Mouse (Mus musculus) liver, embryonic 14.5 days (tissue): ENCODE data around the gene Dnajb7. TPM values are rescaled to one million over a fixed set of nuclear protein-coding genes. Genes with fewer than 3 reads are reported as not detected.
A peak's percentile ranks its signal among the peaks of the same experiment; 100 is the strongest.

Experiments
- ATAC-seq: fragments of 200-750 bp; cut with Nextera tagmentation; 2 replicates; pipeline ENCODE4 v1.8.0; 2017; ENCODE audit warnings: moderate number of reproducible peaks, mild to moderate bottlenecking, moderate library complexity; ENCODE audit not compliant: insufficient read depth
- DNase-seq, 3 experiments: peaks; one replicate each; pipeline ENCODE4 v3.0.0-alpha.2; 2012 to 2013; ENCODE audit warnings: low read depth in 3 of 3, low spot score in 3 of 3
- H3K27ac ChIP-seq: fragments of 300-500 bp; sonication (generic); 2 replicates; pipeline ENCODE4 v1.5.1; 2014; ENCODE audit warnings: moderate library complexity, mild to moderate bottlenecking, control low read depth, inconsistent platforms
- H3K27me3 ChIP-seq: fragments of 300-500 bp; sonication (generic); 2 replicates; pipeline ENCODE4 v1.6.1; 2014; ENCODE audit warnings: mild to moderate bottlenecking, low read length, moderate library complexity; ENCODE audit not compliant: control insufficient read depth, insufficient read depth
- H3K36me3 ChIP-seq: fragments of 300-500 bp; sonication (generic); replicated peaks from 2 replicates; pipeline ENCODE4 v1.6.1; 2014; ENCODE audit warnings: low read depth; ENCODE audit not compliant: control insufficient read depth, insufficient read depth
- H3K4me1 ChIP-seq, 2 experiments: fragments of 200-500 bp in 1 of 2; fragments of 300-500 bp in 1 of 2; sonication (generic) in 1 of 2; replicated peaks; 2 replicates each; pipeline ENCODE4 v1.6.1; 2012 to 2014; ENCODE audit warnings: antibody characterized with exemption in 1 of 2, inconsistent platforms in 1 of 2, low read length in 1 of 2; ENCODE audit not compliant: control insufficient read depth in 2 of 2, insufficient read depth in 2 of 2
- H3K4me2 ChIP-seq: fragments of 300-500 bp; sonication (generic); 2 replicates; pipeline ENCODE4 v1.6.1; 2014; ENCODE audit warnings: low read depth, mild to moderate bottlenecking, control low read depth, moderate library complexity
- H3K4me3 ChIP-seq, 2 experiments: fragments of 200-500 bp in 1 of 2; fragments of 300-500 bp in 1 of 2; sonication (generic) in 1 of 2; 2 replicates each; pipeline ENCODE4 v1.5.1; 2012 to 2014; ENCODE audit warnings: low read depth in 2 of 2, low read length in 2 of 2, mild to moderate bottlenecking in 2 of 2, control low read depth in 1 of 2, inconsistent platforms in 1 of 2, moderate library complexity in 1 of 2; ENCODE audit not compliant: insufficient read depth in 1 of 2
- H3K9ac ChIP-seq: fragments of 300-500 bp; sonication (generic); replicated peaks from 2 replicates; pipeline ENCODE4 v1.6.1; 2014; ENCODE audit warnings: mild to moderate bottlenecking, control low read depth, moderate library complexity
- H3K9me3 ChIP-seq: fragments of 300-500 bp; sonication (generic); 2 replicates; pipeline ENCODE4 v1.6.1; 2016; ENCODE audit warnings: low read length, mixed read lengths; ENCODE audit not compliant: control insufficient read depth
- CTCF ChIP-seq: IDR thresholded peaks from 2 replicates; pipeline ENCODE4 v1.5.1; 2016; ENCODE audit warnings: antibody characterized with exemption, low read depth, control low read depth
- EP300 ChIP-seq: IDR thresholded peaks from 2 replicates; pipeline ENCODE4 v1.6.1; 2016; ENCODE audit warnings: antibody characterized with exemption, low read depth
- WGBS: fragments of 180-500 bp; shearing (Covaris S2); extraction: QIAGEN DNeasy Blood & Tissue Kit; methylation state at CpG from one replicate; pipeline ENCODE4 v1.1.7; 2014; ENCODE audit not compliant: insufficient replicate concordance; 5-methylcytosine and 5-hydroxymethylcytosine counted together
- polyA plus RNA-seq, 2 experiments: library from polyadenylated mRNA; depleted of rRNA in 1 of 2; stranded (reverse) in 1 of 2; unstranded in 1 of 2; fragments of >200 nt; fragmentation: Nextera tagmentation in 1 of 2; extraction: Ambion mirVana in 1 of 2; gene quantifications; 2 replicates each; pipeline versions ENCODE4 v1.2.1 to v1.2.3; 2012 to 2014

The Dnajb7 gene
- polyA plus RNA-seq, 2 experiments, result 0.18 TPM; not detected in 1

DNA sequence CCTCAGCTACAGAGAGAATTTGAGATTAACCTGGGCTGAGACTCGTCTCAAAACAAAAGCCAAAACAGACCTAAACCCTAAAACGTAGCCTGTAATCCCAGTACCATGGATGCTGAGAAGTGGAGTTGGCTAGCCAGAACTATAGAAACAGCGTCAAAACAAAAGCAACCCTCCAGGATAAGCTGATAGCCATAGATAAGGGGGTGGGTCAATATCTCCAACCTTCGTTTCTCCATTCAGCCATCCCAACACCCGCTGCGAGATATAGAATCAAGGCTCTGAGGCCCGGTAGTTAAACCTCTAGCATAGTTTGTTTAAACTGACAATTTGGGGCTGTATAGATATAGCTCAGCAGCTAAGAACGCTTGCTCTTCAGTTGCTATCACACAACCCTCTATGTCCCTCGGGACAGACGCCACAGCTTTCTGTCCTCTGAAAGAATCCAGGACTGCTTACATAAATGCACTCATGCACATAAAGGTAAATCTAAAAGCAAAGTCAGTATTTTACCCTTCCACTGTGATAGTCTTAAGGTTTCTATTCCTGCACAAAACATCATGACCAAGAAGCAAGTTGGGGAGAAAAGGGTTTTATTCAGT lies 46.6 kb downstream of the Dnajb7 start:
- peak overlapping the region; percentile 61 for H3K9ac ChIP-seq
- 5% methylated on average over 10 of the region's 10 CpGs for WGBS
- H3K4me1 ChIP-seq, result peaks cover 22 to 32% of the 10 kb centered on the region in 2 experiments
- H3K27ac ChIP-seq, result peak overlapping the region; percentile 82
- no peaks in the 10 kb centered on the region for H3K9me3 ChIP-seq
- peaks cover 10% of the 10 kb centered on the region for H3K36me3 ChIP-seq
- ATAC-seq (peak; percentile 18; the same call in 1 of the 2 replicates), DNase-seq (peak in 2 of 3 experiments; percentile 27 to 48)
- H3K27me3 ChIP-seq, result no peaks in the 10 kb centered on the region
- TF ChIP-seq EP300 (no peak), CTCF (no peak)
- H3K4me2 ChIP-seq, result peak overlapping the region; percentile 86
- H3K4me3 ChIP-seq, result peak overlapping the region; percentile 41 to 86; a peak in 3 of 4 replicates

DNA sequence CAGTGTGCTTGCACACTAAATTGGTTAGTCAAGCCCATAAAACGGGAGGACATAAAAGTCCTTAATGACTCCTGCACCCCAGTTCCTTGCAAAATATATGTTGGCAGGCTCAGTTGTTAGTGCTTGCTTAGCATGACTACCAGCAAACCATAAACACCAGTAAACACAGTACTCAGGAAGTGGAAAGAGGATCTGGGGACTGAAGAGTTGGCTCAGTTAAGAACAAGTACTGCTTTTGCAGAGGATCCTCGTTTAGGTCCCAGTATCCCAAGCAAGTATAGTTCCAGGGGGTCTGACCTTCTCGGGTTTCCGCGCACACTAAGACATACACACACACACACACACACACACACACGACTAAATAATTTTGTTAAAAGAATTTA lies 47.1 kb downstream of the Dnajb7 start:
- H3K9me3 ChIP-seq, result no peaks in the 10 kb centered on the region
- H3K9ac ChIP-seq, result peak overlapping the region; percentile 61
- DNase-seq (peak in 1 of 3 experiments; percentile 17), ATAC-seq (peak; percentile 51)
- H3K36me3 ChIP-seq, result peaks cover 6% of the 10 kb centered on the region
- TF ChIP-seq CTCF, result no peak
- no peak for TF ChIP-seq EP300
- H3K27ac ChIP-seq, result peak overlapping the region; percentile 82
- peak overlapping the region; percentile 86 for H3K4me2 ChIP-seq
- no peaks in the 10 kb centered on the region for H3K27me3 ChIP-seq
- H3K4me1 ChIP-seq, result peaks cover 22 to 32% of the 10 kb centered on the region in 2 experiments
- 31% methylated on average over 6 of the region's 6 CpGs for WGBS
- peak overlapping the region; percentile 41 to 86 for H3K4me3 ChIP-seq

DNA sequence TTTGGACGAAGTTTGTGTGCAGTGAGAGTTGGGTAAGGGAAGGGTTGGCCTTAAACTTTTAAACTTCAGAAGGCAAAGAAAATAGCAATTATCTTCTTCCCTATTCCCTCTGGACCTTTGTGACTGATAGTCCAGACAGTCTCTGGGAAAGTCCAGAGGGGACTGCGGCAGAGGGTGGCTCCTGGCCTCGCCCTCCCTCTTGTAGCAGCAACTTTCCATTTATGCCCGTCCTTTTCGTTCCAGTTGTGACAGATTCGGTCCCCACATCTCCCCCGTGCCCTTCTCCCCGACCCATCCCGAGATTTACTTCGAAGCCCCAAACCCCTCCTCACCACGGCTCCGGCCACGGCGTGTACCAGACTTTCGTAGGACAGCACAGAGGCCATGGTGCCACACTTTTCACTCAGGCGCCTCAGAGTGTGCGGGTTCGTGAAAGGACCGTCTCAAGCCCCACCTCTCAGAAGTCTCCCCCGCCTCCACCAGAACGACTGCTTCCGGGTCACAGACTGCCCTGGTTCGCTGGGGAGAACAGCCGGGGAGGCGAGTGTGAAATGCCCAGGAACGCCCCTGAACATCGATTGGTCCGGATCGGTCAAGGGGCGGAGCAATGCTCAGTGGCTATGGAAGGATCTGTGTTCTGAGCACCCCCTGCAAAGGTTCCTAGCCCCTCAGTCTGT lies 47.6 kb downstream of the Dnajb7 start, which contains the start of gene Slc25a17:
Gene Slc25a17, minus strand, starts transcription at position 468 of the 677 bp plus-strand sequence.
- Histone ChIP-seq H3K4me1 (peaks cover 22 to 30% of the 10 kb centered on the region in 2 experiments), H3K36me3 (peaks cover 4% of the 10 kb centered on the region), H3K27ac (peak within 1 kb of the TSS; percentile 82), H3K9ac (peak within 1 kb of the TSS; percentile 86), H3K9me3 (no peaks in the 10 kb centered on the region), H3K4me2 (peak within 1 kb of the TSS; percentile 86), H3K27me3 (no peaks in the 10 kb centered on the region), H3K4me3 (peak within 1 kb of the TSS; percentile 86 to 94)
- peak; percentile 92 to 97 (median 95) for DNase-seq
- WGBS, result 1% methylated on average over 30 of the region's 30 CpGs
- TF ChIP-seq EP300 (no peak), CTCF (no peak)
- peak; percentile 98 for ATAC-seq

DNA sequence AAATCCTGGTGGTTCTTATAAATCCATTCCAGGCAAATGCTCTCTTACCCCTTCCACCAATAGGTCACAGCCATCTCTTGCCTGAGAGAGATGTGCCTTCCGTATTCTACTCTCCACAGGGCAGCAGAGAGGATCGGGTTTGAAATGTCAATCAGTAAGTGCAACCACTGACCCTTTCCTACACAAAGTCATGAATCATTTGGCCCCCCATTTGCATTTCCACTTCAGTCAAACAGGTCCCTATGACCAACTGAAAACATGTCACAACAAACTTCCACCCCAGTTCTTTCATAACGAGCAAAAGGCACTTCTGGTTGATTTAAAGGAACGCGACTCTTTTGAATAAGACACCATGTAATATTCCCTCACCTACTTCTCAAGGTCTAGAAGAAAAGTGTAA lies 48.7 kb downstream of the Dnajb7 start:
- ATAC-seq (no peak), DNase-seq (no peak)
- H3K36me3 ChIP-seq, result no peaks in the 10 kb centered on the region; the same call in 1 of the 2 replicates
- peak overlapping the region; percentile 86 for H3K4me2 ChIP-seq
- no peak overlapping the region for H3K27ac ChIP-seq
- TF ChIP-seq CTCF (no peak), EP300 (no peak)
- 72% methylated on average over 5 of the region's 5 CpGs for WGBS
- no peaks in the 10 kb centered on the region for H3K27me3 ChIP-seq
- peak overlapping the region; percentile 12 to 86; a peak in 2 of 4 replicates for H3K4me3 ChIP-seq
- H3K9me3 ChIP-seq, result no peaks in the 10 kb centered on the region
- no peak overlapping the region for H3K9ac ChIP-seq
- H3K4me1 ChIP-seq, result peaks cover 22 to 30% of the 10 kb centered on the region in 2 experiments

DNA sequence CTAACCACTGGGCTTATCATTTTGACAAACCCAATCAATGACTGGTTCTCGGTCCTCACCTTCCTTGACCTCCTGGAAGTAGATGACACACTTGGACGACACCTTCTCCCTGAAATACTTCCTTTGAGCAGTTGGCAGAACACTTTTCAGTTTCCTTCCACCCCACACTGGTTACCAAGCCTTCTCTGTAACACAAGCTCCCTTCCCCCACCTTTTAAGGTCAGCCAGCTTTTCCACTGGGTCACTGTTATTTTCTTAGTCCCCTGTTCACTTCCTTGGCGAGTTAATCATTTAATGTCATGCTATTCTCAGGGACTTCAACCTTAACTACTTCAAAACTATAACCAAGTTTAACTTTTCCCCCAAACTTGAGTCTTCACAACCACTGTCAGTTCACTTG lies 49.2 kb downstream of the Dnajb7 start:
- H3K9ac ChIP-seq, result no peak overlapping the region
- no peak overlapping the region for H3K27ac ChIP-seq
- H3K36me3 ChIP-seq, result no peaks in the 10 kb centered on the region; the same call in 1 of the 2 replicates
- peaks cover 22 to 30% of the 10 kb centered on the region in 2 experiments for H3K4me1 ChIP-seq
- ATAC-seq, result no peak
- H3K4me2 ChIP-seq, result peak overlapping the region; percentile 86
- TF ChIP-seq EP300 (no peak), CTCF (no peak)
- no peaks in the 10 kb centered on the region for H3K27me3 ChIP-seq
- H3K4me3 ChIP-seq, result no peak overlapping the region
- H3K9me3 ChIP-seq, result no peaks in the 10 kb centered on the region
- 52% methylated on average over 3 of the region's 3 CpGs for WGBS
- no peak for DNase-seq
